Mouse (Mus musculus): Measurements from ENCODE around the gene Grid1. TPM values are rescaled to one million over a fixed set of nuclear protein-coding genes. Genes with fewer than 3 reads are reported as not detected.

Grid1 gene
- total and polyA plus RNA-seq, 3 experiments = 0.05 TPM; not detected in 2

DNA sequence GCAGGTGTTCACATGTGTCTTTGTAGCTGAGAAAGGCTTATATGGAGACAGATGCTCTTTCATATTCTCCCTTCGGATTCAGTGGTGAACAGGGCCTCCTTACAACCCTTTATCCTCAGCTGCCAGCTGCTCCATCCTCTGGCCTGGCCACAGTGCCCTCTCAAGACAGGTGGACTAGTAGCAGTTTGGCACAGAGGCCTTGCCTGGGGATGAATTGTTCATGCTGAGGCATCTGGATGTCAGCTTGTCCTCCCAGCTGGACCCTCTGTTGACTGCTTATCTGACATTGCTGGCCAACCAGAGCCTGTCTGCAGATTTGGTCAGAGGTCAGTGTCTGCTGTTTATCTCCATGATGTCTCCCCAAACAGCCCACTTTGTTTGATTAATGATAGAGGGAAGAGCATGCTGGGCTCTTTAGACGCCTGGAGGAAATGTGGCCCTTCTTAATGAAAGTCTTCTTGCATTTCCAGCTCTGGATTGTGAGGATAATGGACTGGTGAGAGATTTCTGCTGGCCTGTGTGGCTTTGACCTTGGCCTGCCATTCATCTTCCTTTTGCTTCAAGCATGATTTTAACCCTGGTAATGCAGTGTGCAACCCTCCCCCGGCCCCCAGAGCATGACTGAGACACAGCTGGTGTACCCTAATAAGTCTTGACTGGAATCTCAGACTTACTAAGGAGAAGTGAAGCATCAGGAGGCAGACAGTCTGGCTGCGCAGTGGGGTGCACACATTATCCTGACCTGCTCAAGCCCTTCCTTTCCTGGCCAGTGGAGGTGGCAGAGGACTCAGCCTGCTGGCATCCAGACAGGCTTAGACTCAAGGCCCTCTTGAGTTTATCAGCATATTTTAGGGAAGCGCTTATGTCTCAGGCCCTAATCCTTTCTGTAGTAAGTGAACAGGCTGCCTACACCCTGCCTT is 493.7 kb downstream of the Grid1 start:
- DNase-seq (ENCODE audit: low spot score) = no peak
- ATAC-seq (ENCODE audit: extremely low read depth, insufficient number of reproducible peaks, low FRiP score, poor library complexity, severe bottlenecking) = no peak

DNA sequence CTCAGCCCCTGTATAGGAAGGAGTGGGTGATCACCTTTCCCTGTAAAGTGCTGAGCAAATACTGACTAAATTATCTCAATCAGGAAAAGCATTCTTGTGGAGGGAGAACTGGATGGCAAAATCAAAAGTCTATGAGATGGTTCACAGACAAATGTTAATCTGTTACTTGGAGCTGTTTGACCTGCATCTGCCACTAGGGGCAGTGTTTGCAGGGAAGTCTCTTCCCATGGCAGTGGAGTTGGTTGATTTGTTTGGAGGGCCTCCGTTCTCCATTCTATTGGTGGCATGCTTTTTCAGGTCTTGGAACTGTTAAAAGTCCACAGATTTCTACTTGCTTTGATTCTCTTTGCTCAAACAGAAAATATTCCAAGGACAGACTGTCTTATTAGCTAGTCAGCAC is 506.4 kb downstream of the Grid1 start:
- ATAC-seq (ENCODE audit: extremely low read depth, insufficient number of reproducible peaks, low FRiP score, poor library complexity, severe bottlenecking) (no peak), DNase-seq (ENCODE audit: low spot score) (no peak)
- TF ChIP-seq GATA2 (IDR thresholded peaks at IDR 0.05; ENCODE audit: borderline replicate concordance, low read depth, low read length) (no peak), TAL1 (conservative IDR thresholded peaks at IDR 0.05; ENCODE audit: low read depth, low read length) (no peak)

More for the DNA sequence above, 493.7 kb downstream of the Grid1 start:
- H3K4me3 ChIP-seq (ENCODE audit: low read depth, low read length) = no peak overlapping the region
- no peak for TF ChIP-seq GATA2 (IDR thresholded peaks at IDR 0.05; ENCODE audit: borderline replicate concordance, low read depth, low read length)
- no peak for TF ChIP-seq TAL1 (conservative IDR thresholded peaks at IDR 0.05; ENCODE audit: low read depth, low read length)
- TF ChIP-seq POLR2AphosphoS5 (IDR thresholded peaks at IDR 0.05; ENCODE audit: insufficient replicate concordance, low read depth, low read length) = no peak
- TF ChIP-seq GATA1 (IDR thresholded peaks at IDR 0.05; ENCODE audit: borderline replicate concordance, low read length) = no peak
- no peak for TF ChIP-seq CTCF (IDR thresholded peaks at IDR 0.05; ENCODE audit: low read depth, low read length)
- H3K36me3 ChIP-seq (replicated peaks) = no peaks in the 10 kb centered on the region
- no peaks in the 10 kb centered on the region for H3K27me3 ChIP-seq (ENCODE audit: insufficient read depth, low read length)
- H3K4me1 ChIP-seq (ENCODE audit: insufficient read depth, low read depth, low read length) = no peaks in the 10 kb centered on the region
- peaks cover 4% of the 10 kb centered on the region for H3K9me3 ChIP-seq (replicated peaks)

DNA sequence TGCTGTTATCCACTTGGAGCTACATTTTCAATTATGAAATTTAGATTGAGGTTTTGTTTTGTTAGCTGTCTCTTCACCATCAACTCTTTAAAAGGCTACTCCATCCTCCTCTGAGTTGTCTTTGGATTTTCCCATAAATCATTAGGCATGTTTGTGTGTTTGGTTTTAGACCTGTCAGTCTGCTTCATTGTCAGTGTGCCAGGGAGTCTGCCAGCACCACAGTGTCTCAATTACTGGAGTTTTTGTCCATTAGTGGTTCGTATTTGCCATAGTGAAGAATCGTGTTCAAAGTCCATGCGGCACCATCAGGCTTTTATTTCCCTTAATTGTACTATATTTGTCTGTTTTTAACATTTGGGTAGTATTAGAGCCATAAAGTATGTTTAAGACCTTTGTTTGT is 516.7 kb downstream of the Grid1 start:
- Histone ChIP-seq H3K9me3 (replicated peaks) (0 out of 2 replicates have a peak, but pooled peaks cover under 1% of the 10 kb centered on the region), H3K4me1 (ENCODE audit: insufficient read depth, low read depth, low read length) (no peaks in the 10 kb centered on the region), H3K4me3 (ENCODE audit: low read depth, low read length) (no peak overlapping the region), H3K36me3 (replicated peaks) (no peaks in the 10 kb centered on the region), H3K27me3 (ENCODE audit: insufficient read depth, low read length) (no peaks in the 10 kb centered on the region)
- no peak for DNase-seq (ENCODE audit: low spot score)
- ATAC-seq (ENCODE audit: extremely low read depth, insufficient number of reproducible peaks, low FRiP score, poor library complexity, severe bottlenecking) = no peak
- no peak for TF ChIP-seq CTCF (IDR thresholded peaks at IDR 0.05; ENCODE audit: low read depth, low read length)
- TF ChIP-seq GATA2 (IDR thresholded peaks at IDR 0.05; ENCODE audit: borderline replicate concordance, low read depth, low read length) = no peak
- no peak for TF ChIP-seq GATA1 (IDR thresholded peaks at IDR 0.05; ENCODE audit: borderline replicate concordance, low read length)
- no peak for TF ChIP-seq POLR2AphosphoS5 (IDR thresholded peaks at IDR 0.05; ENCODE audit: insufficient replicate concordance, low read depth, low read length)
- no peak for TF ChIP-seq TAL1 (conservative IDR thresholded peaks at IDR 0.05; ENCODE audit: low read depth, low read length)

More for the DNA sequence above, 506.4 kb downstream of the Grid1 start:
- Histone ChIP-seq H3K4me3 (ENCODE audit: low read depth, low read length) (no peak overlapping the region), H3K36me3 (replicated peaks) (no peaks in the 10 kb centered on the region), H3K4me1 (ENCODE audit: insufficient read depth, low read depth, low read length) (no peaks in the 10 kb centered on the region), H3K9me3 (replicated peaks) (peaks cover 10% of the 10 kb centered on the region), H3K27me3 (ENCODE audit: insufficient read depth, low read length) (no peaks in the 10 kb centered on the region)

DNA sequence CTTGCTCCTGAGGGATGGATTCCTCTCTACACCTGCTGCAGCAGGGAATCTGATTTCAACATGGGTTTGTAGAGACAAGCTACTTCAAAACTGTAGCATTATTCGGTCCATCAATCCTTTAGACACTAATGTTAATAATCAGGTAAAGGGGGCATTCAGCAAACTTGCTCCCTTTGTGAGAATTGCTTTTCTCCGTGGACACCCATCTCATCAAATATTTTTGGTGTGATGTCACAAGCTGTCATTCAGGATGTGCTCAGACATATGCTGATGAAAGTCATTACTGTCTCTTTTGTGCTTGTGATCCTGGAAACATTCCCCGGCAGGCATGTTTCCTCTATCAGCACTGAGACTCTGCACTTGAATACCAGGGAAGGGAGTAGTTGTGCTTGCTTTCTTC is 536.1 kb downstream of the Grid1 start:
- H3K9me3 ChIP-seq (replicated peaks) = peaks cover 3% of the 10 kb centered on the region

DNA sequence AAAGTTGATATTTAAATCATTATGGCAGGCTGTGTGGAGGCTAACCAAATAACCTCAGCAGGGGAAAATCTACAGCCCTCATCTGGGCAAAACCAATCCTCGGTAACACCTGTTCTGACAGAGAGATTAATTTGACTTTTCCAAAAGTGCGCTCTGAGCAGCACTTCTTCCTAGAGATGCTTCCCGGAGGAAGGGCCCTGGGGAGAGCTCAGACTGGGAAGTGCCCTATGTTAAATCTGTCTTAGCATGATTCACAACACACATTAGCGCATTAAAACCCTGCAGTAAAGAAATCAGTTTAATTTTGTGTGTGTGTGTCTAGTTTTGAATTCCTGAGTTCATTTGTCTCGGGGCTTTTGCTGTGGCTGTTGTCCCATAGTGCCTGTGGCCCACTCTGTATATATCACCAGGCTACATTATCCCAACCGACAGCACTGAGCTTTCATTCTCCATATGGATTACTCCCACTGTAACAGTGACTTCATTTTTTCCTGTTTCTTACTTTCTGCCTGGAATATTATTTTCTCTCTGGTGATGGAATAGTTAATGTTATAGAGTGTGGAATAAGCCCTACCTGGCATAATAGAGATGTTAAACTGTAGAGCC is 536.7 kb downstream of the Grid1 start:
- Histone ChIP-seq H3K9me3 (replicated peaks) (peaks cover 3% of the 10 kb centered on the region), H3K4me3 (ENCODE audit: low read depth, low read length) (no peak overlapping the region), H3K36me3 (replicated peaks) (no peaks in the 10 kb centered on the region), H3K27me3 (ENCODE audit: insufficient read depth, low read length) (no peaks in the 10 kb centered on the region), H3K4me1 (ENCODE audit: insufficient read depth, low read depth, low read length) (no peaks in the 10 kb centered on the region)
- TF ChIP-seq POLR2AphosphoS5 (IDR thresholded peaks at IDR 0.05; ENCODE audit: insufficient replicate concordance, low read depth, low read length) = no peak
- TF ChIP-seq TAL1 (conservative IDR thresholded peaks at IDR 0.05; ENCODE audit: low read depth, low read length) = no peak
- no peak for TF ChIP-seq GATA2 (IDR thresholded peaks at IDR 0.05; ENCODE audit: borderline replicate concordance, low read depth, low read length)
- no peak for TF ChIP-seq GATA1 (IDR thresholded peaks at IDR 0.05; ENCODE audit: borderline replicate concordance, low read length)
- no peak for TF ChIP-seq CTCF (IDR thresholded peaks at IDR 0.05; ENCODE audit: low read depth, low read length)
- ATAC-seq (ENCODE audit: extremely low read depth, insufficient number of reproducible peaks, low FRiP score, poor library complexity, severe bottlenecking) = no peak
- DNase-seq (ENCODE audit: low spot score) = no peak

More for the DNA sequence above, 536.1 kb downstream of the Grid1 start:
- H3K4me3 ChIP-seq (ENCODE audit: low read depth, low read length) = no peak overlapping the region
- no peak for TF ChIP-seq GATA2 (IDR thresholded peaks at IDR 0.05; ENCODE audit: borderline replicate concordance, low read depth, low read length)
- no peak for TF ChIP-seq TAL1 (conservative IDR thresholded peaks at IDR 0.05; ENCODE audit: low read depth, low read length)
- no peak for TF ChIP-seq POLR2AphosphoS5 (IDR thresholded peaks at IDR 0.05; ENCODE audit: insufficient replicate concordance, low read depth, low read length)
- no peak for TF ChIP-seq GATA1 (IDR thresholded peaks at IDR 0.05; ENCODE audit: borderline replicate concordance, low read length)
- no peak for TF ChIP-seq CTCF (IDR thresholded peaks at IDR 0.05; ENCODE audit: low read depth, low read length)
- H3K4me1 ChIP-seq (ENCODE audit: insufficient read depth, low read depth, low read length) = no peaks in the 10 kb centered on the region
- DNase-seq (ENCODE audit: low spot score) (no peak), ATAC-seq (ENCODE audit: extremely low read depth, insufficient number of reproducible peaks, low FRiP score, poor library complexity, severe bottlenecking) (no peak)
- no peaks in the 10 kb centered on the region for H3K27me3 ChIP-seq (ENCODE audit: insufficient read depth, low read length)
- H3K36me3 ChIP-seq (replicated peaks) = no peaks in the 10 kb centered on the region

DNA sequence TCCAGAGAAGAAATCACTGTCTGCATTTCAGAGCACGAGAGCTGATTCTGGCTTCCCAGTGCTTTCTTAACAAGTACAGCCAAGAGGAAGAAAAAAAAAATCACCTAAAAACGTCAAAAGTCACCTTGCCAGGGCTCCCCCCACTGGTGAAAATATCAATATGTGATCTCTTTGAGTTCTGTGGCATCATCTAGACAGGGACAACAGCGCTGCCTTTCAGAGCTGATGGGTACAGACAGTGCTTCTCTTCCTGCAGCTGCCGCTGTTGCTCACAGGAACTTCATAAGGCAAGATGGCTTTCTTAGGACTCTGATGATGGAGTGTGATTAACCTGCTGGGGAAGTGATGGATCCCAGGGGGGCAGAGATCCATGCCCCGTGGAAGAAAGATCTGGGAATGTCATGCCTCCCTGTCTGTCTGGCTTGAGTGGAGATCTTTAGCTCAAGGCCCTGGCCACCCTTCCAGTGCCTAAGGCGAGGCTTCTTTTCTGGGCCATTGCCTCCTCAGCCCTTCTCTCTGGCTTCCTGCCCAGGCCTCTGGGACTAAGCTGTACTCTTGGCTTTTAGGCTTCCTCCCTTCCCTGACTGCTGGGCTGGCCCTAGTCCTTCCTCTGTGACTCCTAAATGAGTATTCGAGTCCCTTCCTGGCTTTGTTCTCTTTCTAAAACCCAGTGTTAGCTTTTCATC is 538.4 kb downstream of the Grid1 start:
- Histone ChIP-seq H3K36me3 (replicated peaks) (no peaks in the 10 kb centered on the region), H3K4me1 (ENCODE audit: insufficient read depth, low read depth, low read length) (no peaks in the 10 kb centered on the region), H3K4me3 (ENCODE audit: low read depth, low read length) (no peak overlapping the region), H3K27me3 (ENCODE audit: insufficient read depth, low read length) (no peaks in the 10 kb centered on the region), H3K9me3 (replicated peaks) (peaks cover 6% of the 10 kb centered on the region)
- ATAC-seq (ENCODE audit: extremely low read depth, insufficient number of reproducible peaks, low FRiP score, poor library complexity, severe bottlenecking) (no peak), DNase-seq (ENCODE audit: low spot score) (no peak)
- TF ChIP-seq POLR2AphosphoS5 (IDR thresholded peaks at IDR 0.05; ENCODE audit: insufficient replicate concordance, low read depth, low read length) (no peak), CTCF (IDR thresholded peaks at IDR 0.05; ENCODE audit: low read depth, low read length) (no peak), TAL1 (conservative IDR thresholded peaks at IDR 0.05; ENCODE audit: low read depth, low read length) (no peak), GATA2 (IDR thresholded peaks at IDR 0.05; ENCODE audit: borderline replicate concordance, low read depth, low read length) (no peak), GATA1 (IDR thresholded peaks at IDR 0.05; ENCODE audit: borderline replicate concordance, low read length) (no peak)
